Mouse (Mus musculus) layer of hippocampus, postnatal 14 days (tissue): ENCODE results near the gene Selenoi. TPM values are rescaled to one million over a fixed set of nuclear protein-coding genes. Genes with fewer than 3 reads are reported as not detected.
"Not testable (repeated sequence)": the region's sequence is repeated elsewhere in the genome, so short reads cannot be mapped to it uniquely, and the experiment has no call there.

Source experiments
- DNase-seq, 2 experiments: peaks; one replicate each; pipeline ENCODE4 v3.0.0; 2021 to 2022; ENCODE audit warnings: low spot score in 2 of 2, mixed read lengths in 1 of 2
- long read RNA-seq, 2 experiments: library from polyadenylated mRNA; stranded (forward); transcript quantifications; one replicate each; pipeline ENCODE4 v2.0.0; 2021
- total RNA-seq, 2 experiments: library from RNA; stranded (reverse); gene quantifications; 2 replicates each; pipeline ENCODE4 v1.2.3; 2021

The Selenoi gene
- 10 to 100 TPM; 42.8 to 57.1 TPM for total RNA-seq
- long read RNA-seq, experiment 1, full-length matches to known transcripts = 8 of 17 reads
- long read RNA-seq, experiment 1, partial matches to known transcripts = 8 of 17 reads
- long read RNA-seq, experiment 1, other reads (novel, unspliced or antisense) = 1 of 17 reads
- long read RNA-seq, experiment 2, full-length matches to known transcripts = 16 of 19 reads
- long read RNA-seq, experiment 2, partial matches to known transcripts = 1 of 19 reads
- long read RNA-seq, experiment 2, other reads (novel, unspliced or antisense) = 2 of 19 reads

DNA sequence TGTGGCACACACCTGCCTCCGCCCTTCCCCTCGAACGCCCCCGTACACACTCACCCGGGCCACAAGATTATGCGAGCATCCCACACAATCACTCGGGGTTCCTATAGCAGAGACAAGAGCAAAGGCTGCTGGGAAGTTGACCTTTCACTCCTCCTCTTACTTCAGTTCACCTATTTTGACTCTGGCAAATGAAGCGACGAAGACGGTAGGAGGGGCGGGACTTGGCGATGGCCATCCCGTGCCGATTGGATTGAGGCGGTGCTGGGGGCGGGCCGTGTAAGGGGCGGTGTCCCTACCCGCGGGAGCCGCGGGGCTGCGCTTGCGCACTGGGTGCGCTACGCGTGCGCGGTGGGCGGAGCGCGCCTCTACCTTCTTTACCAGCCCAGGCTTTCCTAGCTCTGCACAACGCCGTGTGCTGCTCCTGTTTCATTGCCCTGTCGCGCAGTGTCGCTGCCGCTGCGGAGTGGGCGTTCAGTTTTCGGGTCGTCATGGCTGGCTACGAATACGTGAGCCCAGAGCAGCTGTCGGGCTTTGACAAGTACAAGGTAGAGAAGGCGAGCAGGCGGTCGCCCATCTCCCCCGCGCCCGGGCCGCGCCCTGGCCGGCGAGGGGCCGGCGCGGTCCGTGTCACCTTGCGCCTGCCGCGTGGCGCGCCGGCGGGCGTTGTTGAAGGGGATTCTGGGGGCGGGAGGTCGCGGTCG, at the start of gene Selenoi:
Gene Selenoi, plus strand, starts transcription at position 311 of the 701 bp plus-strand sequence.
- peak; percentile 96 to 100 for DNase-seq

DNA sequence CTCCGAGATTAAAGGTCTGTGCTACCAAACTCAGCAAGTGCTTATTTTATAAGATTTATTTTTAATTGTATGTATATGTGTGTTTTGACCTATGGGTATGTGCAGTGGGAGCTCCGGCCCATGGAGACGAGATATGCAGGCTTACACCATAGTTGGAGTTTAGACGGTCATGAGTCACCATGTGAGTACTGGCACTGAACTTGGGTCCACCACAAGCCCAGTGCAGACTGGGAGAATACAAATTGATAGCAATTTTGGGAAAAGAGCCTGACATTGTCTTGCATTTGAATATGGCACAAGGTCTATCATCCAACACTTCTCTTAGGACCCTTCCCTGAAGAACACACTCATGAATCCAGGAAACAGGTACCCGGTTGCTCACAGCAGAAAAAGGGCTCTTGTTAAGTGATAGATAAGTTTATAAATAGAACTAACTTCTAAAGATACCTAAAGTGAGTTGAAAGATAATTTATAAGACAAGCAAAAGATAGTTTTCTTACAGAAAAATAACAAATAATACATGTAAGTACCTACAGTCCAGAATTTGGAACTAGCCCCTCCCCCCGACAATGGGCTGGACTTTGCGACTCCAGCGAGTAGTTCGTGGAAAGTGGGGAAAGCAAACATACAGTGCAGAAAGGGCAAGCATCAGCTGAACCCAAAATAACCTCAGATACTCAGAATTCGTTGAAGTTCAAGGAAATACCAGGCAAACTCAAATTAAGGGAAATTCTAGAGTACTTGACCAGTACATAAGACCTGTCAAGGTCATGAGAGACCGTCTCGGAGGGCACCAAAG, 44.5 kb upstream of the Selenoi start:
- no peak for DNase-seq

DNA sequence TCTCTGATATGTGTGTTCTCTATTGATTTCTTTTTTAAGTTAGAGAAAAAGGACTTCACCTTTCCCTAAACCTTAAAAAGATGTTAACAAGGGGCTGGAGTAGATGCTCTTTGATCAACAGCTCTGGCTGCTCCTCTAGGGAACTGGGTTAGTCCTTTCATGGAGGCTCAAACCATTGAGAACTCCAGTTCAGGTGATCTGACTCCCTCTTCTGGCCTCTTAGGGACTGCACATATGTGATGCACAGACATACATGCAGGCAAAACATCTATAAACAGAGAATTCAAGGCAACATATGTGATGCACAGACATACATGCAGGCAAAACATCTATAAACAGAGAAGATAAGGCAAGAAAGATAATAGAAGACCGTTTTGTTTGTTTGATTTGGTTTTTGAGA, 39.9 kb upstream of the Selenoi start:
- no peak for DNase-seq

DNA sequence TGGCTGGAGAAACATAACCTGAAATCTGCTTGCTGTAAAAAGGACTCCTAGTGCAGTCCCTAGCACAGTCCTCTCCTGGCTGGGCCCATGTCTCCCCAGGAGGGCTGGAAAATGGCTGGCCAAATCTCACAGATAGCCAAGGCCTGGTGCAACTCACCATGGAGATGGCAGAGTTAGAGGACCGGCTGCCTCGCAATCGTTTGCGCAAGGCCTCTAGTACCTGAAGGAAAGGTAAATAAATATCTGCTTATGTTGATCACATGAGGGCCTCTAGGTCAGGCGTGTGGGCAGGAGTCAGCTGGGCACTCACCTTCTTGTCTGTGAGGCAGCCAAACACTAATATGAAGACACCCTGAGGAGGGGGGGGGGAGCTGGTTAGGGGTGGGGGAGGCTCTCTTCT, 37.0 kb upstream of the Selenoi start:
- DNase-seq = no peak

DNA sequence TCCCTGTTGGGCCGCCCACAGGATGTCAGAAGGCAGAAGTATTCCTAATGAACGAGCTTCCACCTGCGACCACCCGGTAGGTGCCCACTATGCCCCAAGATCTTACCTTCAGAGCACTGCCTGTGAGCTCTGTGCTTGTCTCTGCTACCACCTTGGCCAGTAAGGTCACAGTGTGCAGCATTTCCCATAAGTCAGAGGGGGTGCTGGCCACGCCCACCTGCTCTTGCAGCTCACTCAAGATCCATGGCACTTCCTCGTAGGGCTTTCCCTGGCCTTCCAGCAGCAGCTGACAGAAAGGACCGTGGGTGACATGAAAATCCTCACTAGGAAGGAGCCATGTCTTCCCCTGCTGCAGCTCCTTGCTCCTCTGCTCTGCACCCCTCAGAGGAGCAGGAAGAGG, 34.1 kb upstream of the Selenoi start:
- no peak for DNase-seq

DNA sequence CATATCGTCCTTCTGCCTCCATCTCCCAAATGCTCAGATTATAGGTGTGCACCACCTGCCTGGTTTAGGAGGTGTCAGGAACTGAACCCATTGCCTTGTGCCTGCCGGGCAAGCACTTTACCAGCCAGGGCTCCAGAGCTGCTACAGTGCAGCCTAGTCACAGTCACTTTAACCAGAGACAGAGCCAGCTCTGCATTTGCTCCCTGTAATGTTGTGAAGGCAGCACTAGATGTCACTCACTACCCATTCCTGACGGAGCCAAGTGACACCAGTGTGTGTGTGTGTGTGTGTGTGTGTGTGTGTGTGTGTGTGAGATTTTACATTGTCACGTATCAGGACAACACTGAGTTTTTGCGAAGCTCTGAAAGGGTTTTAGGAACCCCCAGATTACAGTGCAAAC, 30.9 kb upstream of the Selenoi start:
- peak; percentile 36 to 57 for DNase-seq

DNA sequence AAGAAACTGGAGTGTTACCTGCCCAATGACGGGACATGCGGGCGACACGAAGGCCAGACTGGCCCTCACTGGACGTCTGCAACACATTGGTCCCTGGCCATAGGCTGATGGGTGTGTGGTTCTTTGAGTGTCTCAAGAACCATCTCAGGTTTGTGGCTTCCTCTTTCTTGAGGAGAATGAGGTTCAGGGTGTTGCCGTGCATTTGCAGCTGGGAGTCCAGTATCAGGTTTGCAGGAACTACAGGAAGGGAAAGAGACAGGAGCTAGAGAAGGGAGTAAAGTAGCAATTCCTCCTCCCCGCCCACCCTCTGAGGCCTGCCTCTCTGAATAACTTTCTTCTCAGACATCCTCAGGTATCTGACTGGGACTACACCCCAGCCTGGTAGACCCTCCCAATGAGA, 30.2 kb upstream of the Selenoi start:
- no peak for DNase-seq

DNA sequence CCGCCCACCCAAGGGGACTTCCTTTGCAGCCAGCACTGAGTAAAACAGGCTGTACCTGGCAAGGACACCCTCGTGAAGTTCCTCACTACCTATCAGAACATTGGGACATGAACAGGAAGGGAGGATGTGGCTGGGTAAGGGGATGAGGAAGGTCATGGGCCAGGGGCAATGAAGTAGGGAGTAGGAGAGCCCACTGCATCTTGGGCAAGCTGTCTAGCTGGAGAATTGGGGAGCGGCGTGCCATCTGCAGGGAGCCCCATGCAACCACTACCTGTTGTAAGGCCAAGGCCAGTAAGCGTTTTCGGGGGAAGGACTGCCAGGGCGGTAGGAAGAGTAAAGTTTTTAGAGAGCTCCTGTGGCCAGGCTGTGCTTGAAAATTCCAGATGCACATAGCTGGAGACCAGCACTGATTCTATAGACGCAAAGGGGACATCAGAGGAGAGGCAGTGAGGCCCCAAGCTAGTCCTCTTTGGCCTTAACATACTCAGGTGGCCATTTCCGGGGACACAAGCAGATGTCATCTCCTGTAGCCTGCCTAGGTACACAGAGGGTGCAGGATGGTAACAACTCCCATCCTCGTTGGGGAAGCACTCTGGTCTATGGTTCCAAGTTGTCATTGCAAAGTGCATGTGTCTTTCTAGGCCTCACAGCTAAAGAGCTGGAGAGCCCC, 29.0 kb upstream of the Selenoi start:
- no peak for DNase-seq

DNA sequence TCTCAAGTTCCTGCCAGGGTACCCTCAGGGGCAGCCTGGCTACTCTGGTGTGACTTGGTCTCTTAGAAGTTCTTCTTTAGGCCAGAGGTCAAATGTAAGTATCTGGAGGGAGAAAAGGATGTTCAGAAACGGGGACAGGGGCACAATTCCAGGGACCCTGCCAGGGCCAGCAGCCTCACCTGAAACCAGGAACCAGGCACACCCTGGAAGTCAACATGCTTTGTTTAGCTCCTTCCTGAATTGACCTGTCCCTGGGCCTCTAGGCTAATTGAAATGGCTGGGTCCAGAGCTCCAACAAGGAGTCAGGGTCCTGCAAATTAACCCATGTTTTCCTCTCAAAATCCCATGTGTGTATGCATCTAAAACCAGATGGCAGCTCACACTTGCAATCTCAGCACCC, 27.9 kb upstream of the Selenoi start:
- DNase-seq = no peak

DNA sequence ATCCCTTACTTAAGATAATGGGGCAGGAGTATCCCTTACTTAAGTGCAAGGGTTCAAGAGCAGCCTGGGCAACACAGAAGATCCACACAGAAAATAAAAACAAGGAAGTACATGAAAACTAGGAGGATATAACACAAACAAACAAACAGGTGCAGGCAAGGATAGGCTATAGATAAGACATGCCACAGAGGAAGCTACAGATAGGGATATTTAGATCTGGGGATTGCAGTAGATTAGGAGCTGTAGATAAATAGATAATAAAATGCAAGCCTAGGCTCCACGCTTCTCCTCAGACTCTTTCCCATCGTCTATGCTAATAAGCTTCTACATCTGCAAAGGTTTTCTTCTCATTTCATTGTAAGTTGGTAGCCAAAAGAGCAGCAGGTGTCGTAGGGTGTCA, 27.3 kb upstream of the Selenoi start:
- DNase-seq = no peak

DNA sequence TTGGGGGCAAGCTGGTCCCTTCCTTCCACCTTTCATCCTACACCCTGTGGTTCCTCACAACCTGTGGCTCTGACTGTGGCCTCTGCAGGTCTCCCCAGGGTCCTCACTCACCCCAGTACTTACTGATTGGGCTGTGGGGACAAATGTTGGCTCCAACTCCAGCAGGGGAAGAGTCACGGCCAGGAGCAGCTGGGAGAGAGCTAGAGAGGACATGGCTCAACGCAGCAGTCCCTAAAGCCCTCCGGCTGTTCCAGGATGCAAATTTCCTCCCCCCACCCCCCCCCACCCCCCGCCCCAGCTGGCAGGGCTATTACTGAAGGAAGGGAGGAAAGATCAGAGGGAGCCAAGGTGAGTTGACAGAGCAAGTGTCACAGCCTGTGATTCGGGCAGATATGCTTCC, 26.9 kb upstream of the Selenoi start, which contains the start of gene Adgrf3:
Gene Adgrf3, minus strand, starts transcription at position 230 of the 400 bp plus-strand sequence.
- no peak for DNase-seq

DNA sequence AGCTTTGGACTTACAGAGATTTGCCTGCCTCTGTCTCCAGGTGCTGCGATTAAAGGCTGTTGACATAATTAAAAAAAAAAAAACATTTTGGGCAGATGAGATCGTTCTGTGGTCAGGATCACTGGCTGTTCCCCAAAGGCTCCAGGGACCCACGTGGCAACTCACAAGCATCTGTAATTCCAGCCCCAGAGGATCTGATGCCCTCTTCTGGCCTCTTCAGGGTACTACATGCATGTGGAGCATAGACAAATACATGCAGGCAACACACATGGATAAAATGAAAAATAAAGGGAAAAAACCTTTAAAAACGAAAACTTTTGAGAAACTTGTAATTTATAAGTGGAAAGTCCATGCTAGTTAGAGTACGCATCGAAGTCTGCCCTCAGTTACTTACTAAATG, 25.1 kb upstream of the Selenoi start:
- DNase-seq = no peak

DNA sequence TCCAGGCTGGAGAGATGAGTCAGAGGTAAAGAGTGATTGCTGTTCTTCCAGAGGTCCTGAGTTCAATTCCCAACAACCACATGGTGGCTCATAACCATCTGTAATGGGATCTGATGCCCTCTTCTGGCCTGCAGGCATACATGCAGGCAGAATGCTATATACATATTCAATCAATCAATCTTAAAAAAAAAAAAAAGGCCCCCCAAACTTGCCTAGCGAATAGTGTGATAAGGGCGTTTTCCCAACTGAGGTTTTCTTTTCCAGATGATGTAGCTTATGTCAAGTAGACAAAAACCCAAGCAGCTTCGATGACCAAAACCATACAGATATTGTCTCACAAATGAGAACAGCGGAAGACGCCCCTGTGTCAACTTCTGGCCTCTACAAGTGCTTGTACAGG, 21.6 kb upstream of the Selenoi start:
- not testable (repeated sequence) for DNase-seq

DNA sequence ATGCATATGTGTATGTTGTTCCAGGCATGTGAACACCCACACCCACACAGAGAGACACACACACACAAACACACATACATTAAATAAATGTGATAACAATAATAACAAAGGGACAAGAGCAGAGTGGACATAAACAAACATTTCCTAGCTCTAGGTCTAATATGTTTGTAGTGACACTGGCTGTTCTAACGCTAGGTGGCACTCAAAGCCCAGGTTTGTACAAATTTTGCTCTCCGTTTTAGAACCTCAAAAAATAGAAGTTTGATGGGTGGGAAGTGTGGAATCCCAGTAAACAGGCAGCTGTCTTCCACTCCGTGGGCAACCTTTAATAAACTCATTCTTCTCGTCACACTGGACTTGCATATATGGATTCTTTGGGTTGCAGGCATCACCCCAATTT, 17.5 kb upstream of the Selenoi start:
- DNase-seq = peak; percentile 65 to 82

DNA sequence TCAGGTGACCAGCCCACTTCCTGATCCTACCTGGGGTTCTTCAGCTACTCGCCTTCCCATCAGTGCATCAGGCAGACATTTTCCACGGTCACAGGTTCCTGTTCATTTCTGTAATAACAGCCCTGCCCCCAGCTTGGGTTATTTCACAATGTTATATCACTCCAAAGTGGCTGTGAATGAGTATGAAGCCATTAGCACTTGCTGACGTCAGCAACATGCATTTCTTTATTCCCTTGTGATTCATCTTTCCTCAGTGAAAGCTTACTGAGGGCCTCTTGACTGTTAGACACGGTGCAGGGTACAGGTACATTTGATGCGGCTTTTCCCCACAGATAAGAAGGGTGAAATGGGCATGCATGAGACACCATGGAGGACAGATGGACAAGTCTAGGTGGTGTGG, 16.4 kb upstream of the Selenoi start:
- DNase-seq = no peak

DNA sequence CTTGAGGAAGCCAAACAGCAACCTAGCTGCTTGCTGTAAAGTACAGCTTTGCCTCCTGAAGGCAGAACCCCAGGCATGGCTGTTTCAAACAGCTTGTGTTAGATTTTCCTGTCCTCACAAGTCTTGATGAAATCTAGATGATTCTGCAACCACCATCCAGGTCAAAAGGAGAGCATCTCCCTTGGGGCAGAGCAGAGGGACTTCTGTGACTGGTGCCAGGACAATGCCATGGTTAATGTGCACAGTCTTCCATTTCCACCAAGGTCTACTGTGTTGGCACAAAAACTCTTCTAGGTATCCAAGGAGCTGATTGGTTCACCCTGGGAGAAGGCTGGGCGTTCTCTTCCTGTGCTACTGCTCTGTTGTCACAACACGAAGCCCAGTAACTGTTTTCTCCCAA, 12.7 kb upstream of the Selenoi start:
- no peak for DNase-seq

DNA sequence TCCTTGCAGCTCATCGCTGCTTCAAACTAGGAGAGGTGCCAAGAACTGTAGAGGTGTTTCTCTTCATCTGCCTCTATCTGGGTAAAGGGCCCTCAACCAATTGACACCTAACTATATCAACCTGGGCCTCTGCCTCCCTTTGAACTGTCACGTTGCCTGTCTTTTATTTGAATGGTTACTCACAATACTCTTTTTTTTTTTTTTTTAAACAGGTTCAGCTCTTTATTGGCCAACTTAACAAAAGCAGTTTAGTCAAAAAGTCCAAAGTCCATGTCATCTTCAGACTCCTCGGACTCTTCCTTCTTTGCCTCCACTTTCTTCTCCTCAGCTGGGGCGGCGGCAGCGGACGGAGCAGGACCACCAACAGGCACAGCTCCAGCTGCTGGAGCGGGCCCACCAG, 11.7 kb upstream of the Selenoi start:
- DNase-seq = no peak

DNA sequence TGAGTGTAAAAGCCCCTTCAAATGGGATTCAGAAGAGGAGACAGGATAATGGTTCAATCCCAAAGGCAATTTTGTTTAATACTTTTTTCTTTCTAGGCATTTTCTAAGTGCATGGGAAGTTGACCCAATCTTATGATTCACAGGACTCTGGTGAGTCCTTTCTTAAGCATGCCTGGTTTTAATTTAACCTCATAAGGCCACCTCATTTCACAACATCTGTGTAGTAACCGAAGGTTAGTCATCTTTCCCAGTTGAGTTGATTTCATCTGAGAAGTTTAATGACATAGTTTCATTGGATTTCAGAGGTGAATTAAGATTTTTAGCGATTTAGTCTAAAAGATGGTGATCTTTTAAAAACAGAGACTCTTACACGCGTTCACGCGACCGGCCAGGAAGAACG, 9.7 kb upstream of the Selenoi start:
- DNase-seq = no peak

DNA sequence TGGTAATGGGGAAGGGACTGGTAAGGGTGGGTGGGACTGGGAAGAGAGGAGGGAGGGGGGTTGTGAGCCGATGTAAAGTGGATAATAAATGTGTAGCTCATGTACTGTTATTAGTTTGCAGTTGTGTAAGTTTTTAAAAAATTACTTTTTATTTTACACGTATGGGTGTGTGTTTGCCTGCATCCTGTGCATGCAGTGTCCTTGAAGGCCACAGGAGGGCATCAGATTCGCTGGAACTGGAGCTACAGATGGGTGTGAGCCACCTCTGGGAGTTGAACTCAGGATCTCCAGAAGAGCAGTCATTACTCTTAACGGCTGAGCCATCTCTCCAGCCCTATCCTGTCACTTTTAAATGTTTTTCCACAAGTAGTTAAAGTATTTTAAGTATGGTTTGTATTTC, 1.5 kb upstream of the Selenoi start:
- peak in 1 of 2 experiments; percentile 16 for DNase-seq

DNA sequence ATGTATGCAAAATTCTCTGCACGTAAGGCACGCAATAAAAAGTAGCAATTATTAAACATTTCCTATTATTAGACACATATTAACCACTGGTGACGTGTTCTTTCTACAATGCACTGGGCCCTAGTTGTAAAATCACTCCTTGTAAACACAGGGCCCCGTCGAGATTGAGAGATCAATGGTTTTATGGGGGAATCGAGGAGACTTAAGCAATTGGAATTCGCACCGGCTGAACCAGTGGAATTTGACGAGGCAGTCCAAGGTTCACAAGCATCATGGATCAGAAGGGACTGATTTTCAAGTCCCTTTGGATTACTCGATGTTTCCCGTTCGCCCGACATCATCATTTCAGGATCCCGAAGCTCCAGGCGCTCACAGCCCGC, 500 bp upstream of the Selenoi start:
- no peak for DNase-seq

DNA sequence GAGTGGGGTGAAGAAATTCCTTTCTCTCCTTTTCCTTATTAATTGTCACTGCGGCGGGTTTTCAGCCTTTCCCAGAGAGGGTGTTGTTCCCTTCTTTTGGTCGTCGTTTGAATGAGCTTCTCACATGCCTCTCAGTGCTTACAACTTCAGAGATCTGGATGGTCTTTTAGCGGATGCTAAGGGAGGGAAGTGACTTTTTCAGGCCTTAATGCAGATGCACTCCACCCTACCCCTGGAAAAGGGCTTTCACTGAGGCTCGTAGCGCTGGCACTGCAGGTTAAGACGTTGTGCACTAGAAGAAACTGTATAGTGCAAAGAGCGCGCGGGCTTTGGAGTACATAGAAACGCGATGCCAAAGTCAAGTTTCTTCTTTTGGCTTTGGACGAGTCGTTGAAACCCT, 661 bp downstream of the Selenoi start:
- peak; percentile 26 to 37 for DNase-seq

DNA sequence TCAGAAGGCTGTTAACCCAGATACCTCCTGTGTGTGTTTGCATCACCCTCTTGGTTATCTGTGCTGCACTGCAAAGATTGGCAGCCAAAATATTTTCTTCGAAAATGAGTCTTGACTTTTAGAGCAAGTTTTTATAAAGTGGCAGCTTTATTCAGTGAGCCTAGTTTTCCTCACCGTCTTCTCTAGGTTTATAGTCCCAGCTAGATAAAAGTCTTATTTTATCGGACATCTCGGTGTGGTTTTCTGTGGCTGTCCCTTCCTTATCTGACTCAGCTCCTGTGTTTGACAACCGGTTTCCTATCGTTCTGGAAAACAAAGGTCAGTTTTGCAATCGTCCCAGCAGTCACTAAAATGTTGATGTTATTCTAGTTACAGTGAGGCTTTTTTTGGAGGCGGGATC, 1.6 kb downstream of the Selenoi start:
- no peak for DNase-seq
